Comparison of ENCODE assay signal across 8 mouse cellular contexts in the genomic region with DNA sequence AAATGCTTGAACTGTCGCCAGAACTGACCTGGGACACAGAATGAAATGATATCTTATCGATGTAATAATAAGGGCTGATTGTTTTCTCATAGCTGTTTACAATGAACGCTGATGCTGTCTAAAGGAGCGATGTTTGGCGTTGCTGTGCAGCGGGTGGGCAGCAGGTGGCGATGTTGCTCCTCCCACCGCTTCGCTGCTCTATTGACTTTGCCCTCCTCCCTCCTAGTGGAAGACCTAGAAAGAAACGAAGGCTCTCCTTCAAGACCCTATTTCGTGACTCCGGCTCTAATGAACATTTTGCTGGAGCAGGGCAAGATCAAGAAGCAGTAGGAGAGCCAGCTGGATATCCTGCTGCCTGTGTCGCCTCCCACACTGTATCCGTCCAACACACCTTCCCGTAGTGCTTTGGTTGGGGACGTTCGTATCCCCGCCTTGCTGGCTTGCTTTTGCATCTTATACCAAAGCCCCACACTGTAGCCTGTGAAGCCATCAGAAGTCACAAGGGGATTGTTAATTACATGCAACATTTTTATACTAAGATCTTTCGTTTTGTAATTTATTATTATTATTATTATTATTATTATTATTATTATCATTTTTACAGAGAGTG.
DNase-seq lines count a peak whose midpoint lies in the region; ATAC-seq and TF ChIP-seq lines count a peak whose summit lies in the region.

No protein-coding gene starts in this region.

- H3K4me1 ChIP-seq in hindbrain, postnatal 0 days (ENCODE audit: insufficient read depth, low read length), result no peaks in the 10 kb centered on the region

- ATAC-seq in hindbrain, postnatal 0 days, result peak; percentile 89

- peak; percentile 80 for DNase-seq in ZHBTc4 (ENCODE audit: low read depth, low spot score)
- DNase-seq in cerebellum, postnatal 36 days, result peak; percentile 74 to 82
- DNase-seq in gastrocnemius, adult 18-20 months (ENCODE audit: low spot score), result peak; percentile 64
- peak; percentile 84 for DNase-seq in hindbrain, postnatal 0 days (ENCODE audit: low spot score)
- peak; percentile 46 for DNase-seq in left cerebral cortex, adult 11 months (ENCODE audit: low spot score)
- peak; percentile 75 for DNase-seq in lung, postnatal 36 days
- DNase-seq in right cerebral cortex, postnatal 10 days (ENCODE audit: low spot score in 2 of 2), result peak; percentile 76 to 83
- DNase-seq in urinary bladder, postnatal 36 days (ENCODE audit: low spot score in 2 of 2), result peak; percentile 60 to 68

- H3K9me3 ChIP-seq in hindbrain, postnatal 0 days (ENCODE audit: low read length), result no peaks in the 10 kb centered on the region

- no peak overlapping the region for H3K9ac ChIP-seq in hindbrain, postnatal 0 days (replicated peaks; ENCODE audit: low read length)

- H3K27ac ChIP-seq in hindbrain, postnatal 0 days, result no peak overlapping the region

- peak overlapping the region; percentile 60 for H3K4me2 ChIP-seq in hindbrain, postnatal 0 days (ENCODE audit: low read depth, low read length)

- H3K4me3 ChIP-seq in hindbrain, postnatal 0 days (ENCODE audit: low read length), result peak overlapping the region; percentile 23; the same call in 1 of the 2 replicates

- no peaks in the 10 kb centered on the region for H3K36me3 ChIP-seq in hindbrain, postnatal 0 days (ENCODE audit: insufficient read depth, low read length)

- H3K27me3 ChIP-seq in hindbrain, postnatal 0 days (ENCODE audit: insufficient read depth, low read length), result no peaks in the 10 kb centered on the region

- peak; percentile 99 for TF ChIP-seq CTCF in hindbrain, postnatal 0 days (IDR thresholded peaks at IDR 0.05; ENCODE audit: low read depth)

- WGBS in hindbrain, postnatal 0 days, result 12% methylated on average over 19 of the region's 19 CpGs
